Mouse (Mus musculus) cerebellum, adult 9-10 months (tissue): Measurements from ENCODE around the gene St6galnac4.
A peak's percentile ranks its signal among the peaks of the same experiment; 100 is the strongest.

ENCODE experiments used
- DNase-seq: peaks from one replicate; pipeline ENCODE4 v3.0.0; 2022

The St6galnac4 gene

GRCm38 (mm10) chr2:32629276-32629976, 42.5 kb downstream of the St6galnac4 start:
- peak; percentile 49 for DNase-seq

- peak; percentile 24 for DNase-seq
Measured at GRCm38 (mm10) chr2:32630036-32630435, 43.1 kb downstream of the St6galnac4 start.

DNA sequence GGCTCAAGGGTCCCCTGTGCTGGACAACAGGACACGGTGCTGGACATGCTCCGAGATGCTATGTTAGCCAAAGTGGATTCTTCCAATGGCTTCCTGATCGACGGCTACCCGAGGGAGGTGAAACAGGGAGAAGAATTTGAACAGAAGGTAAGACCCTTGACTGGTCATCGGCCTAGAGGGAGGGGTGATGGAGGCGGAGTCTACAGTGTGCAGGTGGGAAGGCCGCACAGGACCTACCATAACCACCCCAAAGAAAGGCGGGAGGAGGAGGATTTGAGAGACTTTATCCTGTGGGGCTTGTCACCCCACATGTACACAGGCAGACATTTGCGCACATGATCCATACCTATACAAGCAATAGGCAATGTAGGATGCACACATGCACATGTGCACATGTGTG, 44.2 kb downstream of the St6galnac4 start:
- no peak for DNase-seq

- peak; percentile 88 for DNase-seq
Measured at GRCm38 (mm10) chr2:32631737-32632394, 45.0 kb downstream of the St6galnac4 start.

GRCm38 (mm10) chr2:32633660-32634059, 46.8 kb downstream of the St6galnac4 start:
- DNase-seq: no peak

- no peak for DNase-seq
Measured at GRCm38 (mm10) chr2:32634277-32635105, 47.6 kb downstream of the St6galnac4 start.

DNA sequence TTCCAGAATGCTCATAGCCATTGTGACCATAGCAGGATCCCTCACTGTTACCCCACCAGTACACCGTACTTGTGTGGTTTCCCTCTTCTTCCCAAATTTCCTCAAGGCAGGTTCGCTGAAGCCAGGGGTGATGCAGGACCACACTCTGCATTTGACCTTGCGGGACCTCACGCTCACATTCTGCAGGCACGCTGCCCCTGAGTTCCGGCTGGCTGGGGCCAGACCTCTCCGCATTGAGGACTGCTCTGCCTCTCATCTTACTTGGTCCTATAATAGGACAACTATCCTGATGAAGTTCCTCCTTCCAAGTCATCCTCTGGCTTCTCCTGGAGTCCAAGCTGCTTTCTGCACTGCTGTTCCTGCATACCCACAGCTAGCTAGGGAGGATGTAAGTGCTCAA, 49.7 kb downstream of the St6galnac4 start:
- no peak for DNase-seq

- no peak for DNase-seq
Measured at GRCm38 (mm10) chr2:32637778-32638281, 50.9 kb downstream of the St6galnac4 start.

- DNase-seq: no peak
Measured at GRCm38 (mm10) chr2:32639632-32640031, 52.7 kb downstream of the St6galnac4 start.

DNA sequence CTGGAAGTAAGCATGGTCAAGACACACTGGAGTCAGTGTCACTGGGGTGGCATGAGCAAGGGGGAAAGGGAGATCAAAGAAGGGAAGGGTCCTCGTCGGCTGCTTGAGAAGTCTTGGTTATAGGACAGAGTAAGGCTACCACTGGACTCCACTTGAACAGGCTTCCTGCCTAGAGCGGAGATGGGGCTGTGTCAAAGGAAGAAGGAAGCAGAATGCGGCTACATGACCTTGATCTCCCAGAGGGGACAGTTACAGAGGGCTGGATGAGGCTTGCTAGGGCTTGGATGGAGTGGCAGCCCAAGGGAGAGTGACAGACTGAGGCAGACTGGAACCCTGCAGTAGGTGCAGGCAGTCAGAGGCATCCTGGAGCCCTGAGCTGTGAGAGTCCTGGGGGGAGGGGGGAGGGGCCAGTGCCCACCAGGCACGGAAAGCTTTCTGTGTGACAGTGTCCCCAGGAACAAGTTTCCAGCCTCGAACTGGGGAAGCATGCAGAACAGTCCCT, 53.7 kb downstream of the St6galnac4 start:
- no peak for DNase-seq

DNA sequence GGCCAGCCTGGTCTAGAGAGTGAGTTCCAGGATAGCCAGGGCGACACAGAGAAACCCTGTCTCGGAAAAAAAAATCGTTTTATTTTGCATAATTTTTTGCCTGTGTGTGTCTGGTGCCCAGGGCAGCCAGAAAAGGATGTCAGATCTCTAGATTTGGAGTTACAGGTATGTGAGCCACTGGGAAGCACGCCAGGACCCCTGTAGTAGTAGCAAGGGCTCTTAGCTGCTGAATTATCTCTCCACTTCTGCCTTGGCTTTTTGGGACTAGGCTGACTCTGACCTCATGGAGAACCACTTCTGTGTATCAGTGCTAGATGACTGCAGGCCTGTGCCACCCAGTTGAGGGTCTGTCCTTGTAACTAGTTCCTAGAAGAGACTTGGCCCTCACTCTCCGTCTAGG, 54.9 kb downstream of the St6galnac4 start:
- DNase-seq: no peak

DNA sequence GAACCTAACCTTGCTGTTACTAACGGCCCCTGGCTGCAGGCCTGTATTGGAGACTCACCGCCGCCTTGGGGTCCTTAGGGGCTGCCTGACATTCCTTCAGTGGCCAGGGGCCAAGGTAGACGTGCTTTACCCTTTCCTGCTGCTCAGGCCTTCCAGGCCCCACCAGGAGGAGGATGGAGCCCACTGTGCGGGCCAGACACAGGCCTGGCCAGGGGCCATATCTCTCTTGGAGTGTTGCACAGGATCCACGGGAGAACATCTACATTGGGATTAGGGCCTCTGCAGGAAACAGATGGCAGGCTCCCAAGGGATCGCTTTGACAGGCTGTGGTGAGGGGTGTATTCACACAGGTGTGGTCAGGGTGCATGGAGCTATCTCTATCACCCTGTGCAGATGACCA, 55.9 kb downstream of the St6galnac4 start:
- DNase-seq: no peak

DNA sequence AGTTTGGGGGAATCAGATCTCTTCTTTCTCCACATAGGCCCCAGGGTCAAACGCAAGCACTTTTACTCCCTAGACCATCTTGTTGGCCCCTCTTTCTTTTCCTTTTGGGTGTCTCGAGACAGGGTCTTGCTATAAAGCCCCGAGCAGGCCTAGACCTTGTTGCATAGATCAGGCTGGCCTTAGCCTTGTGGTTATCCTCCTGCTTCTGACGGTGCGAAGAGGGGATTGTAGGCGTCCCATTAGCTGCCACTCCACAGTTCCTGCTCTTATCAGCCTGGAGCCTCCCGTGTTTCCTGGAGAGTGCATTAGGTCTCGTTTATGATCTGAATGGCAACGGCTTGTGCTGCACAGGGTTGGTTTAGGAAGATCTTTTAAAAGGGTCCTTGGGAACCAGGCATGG, 57.2 kb downstream of the St6galnac4 start:
- no peak for DNase-seq

DNA sequence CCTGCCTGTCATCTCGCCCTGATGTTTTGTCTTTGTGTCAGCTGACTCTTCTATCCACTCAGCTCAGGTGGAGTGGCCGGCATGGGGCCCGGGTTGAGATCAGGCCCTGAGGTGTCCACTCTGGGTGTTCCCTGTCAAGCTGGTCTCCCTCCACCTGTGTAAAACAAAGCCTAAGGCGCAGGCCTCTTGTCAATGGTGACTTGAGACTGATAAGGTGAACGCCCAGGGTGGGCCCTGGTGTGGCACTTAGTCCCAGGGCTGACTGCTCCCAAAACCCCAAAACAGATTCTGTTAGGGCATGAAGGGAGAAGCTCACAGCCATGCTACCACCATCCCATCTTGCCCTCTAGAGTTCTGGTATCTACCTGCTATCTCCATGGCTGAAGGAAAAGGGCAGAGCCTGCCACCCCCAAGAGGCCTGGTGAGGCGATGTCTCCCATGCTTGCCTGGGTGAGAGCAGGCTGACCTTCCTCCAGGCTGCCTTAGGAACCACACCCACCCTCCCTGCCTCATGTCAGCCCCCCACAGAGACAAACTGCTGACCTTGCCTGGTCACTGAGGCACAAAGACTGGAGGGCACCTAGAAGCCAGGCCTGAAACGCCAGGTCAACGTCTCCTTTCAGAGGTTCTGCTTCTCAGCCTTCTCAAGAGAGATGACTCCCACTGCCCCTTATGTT, 58.0 kb downstream of the St6galnac4 start:
- no peak for DNase-seq

GRCm38 (mm10) chr2:32645647-32646046, 58.8 kb downstream of the St6galnac4 start:
- DNase-seq: no peak

DNA sequence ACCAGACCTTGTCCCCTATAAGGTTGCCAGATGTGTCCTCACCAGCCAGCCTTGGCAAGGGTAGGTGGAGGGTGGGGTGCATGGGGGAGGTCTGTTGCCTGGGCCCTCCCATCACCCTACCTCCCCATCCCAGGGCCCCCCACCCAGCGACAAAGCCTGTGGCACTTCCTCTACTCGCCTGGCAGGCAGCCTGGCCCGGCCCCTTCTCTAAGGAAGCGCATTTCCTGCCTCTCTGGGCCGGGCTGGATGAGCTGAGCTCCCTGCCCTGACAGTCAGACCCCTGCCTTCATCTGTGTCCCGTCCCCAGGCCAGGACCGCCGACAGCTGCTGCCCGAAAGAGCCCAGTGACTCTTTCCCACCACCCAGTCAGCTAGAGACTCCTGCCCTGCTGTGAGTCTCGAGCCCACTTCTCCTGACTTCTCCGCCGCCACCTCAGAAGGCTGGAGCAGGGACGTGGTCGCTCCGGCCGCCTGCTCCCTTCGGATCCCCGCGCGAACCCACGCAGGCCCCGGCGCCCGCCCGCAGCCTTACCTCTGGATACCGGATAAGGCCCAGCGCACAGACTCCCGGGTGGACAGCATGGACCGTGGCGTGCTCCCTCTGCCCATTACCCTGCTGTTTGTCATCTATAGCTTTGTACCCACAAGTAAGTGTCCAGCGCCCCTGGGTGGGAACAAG, 59.6 kb downstream of the St6galnac4 start, which contains the start of gene Eng:
TSS of gene Eng (plus strand) at position 217 of the 678 bp plus-strand sequence.
- DNase-seq: no peak

DNA sequence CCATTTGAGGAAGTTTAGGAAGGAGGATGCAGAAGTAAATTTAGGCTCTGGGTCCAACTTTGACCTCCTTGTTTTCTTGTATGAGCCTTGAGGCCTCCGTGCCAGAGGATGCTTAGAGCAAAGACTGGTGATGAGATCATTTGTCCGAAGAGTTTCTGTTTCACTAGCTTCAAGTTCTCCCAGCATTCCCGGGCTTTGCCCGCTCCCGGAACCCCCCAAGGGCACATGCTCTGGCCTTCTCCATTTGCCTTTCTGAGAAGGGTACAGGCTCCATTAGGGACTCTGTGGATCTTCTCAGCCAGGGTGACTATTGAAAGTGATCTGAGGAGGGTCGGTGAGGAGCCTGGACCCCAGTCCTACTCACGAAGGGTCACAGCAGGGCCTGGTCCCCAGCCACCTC, 60.5 kb downstream of the St6galnac4 start:
- no peak for DNase-seq
